Mouse (Mus musculus): ENCODE measurements at regions not wholly inside any gene's neighbourhood (a gene's known extent, or its start where the extent isn't known, plus 50 kb on each side); places are given as distances from the start of the nearest gene placed in this dataset.

- DNase-seq (ENCODE audit: low read depth, low spot score) = peak; percentile 49
Observed at GRCm38 (mm10) chr6:10970587-10971138, 936.6 kb downstream of the Ndufa4 start.

- DNase-seq (ENCODE audit: low read depth, low spot score) = peak; percentile 81
Observed at GRCm38 (mm10) chr6:10969841-10970536, 937.3 kb downstream of the Ndufa4 start.

GRCm38 (mm10) chr6:10943545-10943944 lies 963.8 kb downstream of the Ndufa4 start:
- DNase-seq (ENCODE audit: low read depth, low spot score) = no peak

GRCm38 (mm10) chr6:10941470-10941869 lies 965.8 kb downstream of the Ndufa4 start:
- DNase-seq (ENCODE audit: low read depth, low spot score) = no peak

Data from ZHBTc4 (cell line).